Mouse (Mus musculus) effector memory CD4-positive, alpha-beta T cell, adult 7 months (primary cell): ENCODE results near the gene Eras. TPM values are rescaled to one million over a fixed set of nuclear protein-coding genes. Genes with fewer than 3 reads are reported as not detected.

Experiments used
- polyA plus RNA-seq: library from polyadenylated mRNA; unstranded; fragments of 100-300 nt; shearing (Covaris generic); gene quantifications from one replicate; pipeline ENCODE4 v1.2.1, GENCODE M21; 2017

Gene Eras
- not detected for polyA plus RNA-seq

DNA sequence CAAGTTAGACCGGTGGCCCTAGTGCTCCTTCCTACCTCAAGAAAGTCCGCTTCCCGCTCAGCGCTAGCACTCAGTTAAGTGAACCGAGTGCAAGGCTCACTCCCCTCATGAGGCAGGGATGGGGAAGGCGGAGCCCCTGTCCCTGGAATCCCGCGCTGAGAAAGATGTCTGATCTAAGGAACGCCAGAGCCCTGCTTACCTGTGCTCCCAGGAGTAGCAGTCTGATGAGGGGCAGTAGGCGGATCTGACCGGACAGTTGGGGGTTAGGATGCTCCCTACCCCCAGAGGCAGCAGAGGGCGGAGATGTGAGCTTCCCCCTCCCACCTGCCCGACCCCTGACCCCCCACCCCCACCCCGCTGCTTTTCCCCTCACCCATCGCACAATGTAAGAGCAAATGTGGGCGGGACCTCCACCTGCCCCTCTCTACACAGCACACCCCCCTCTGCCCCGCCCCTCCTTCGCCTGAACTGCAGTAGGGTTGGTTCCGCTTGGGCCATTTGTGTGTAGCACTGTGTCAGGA lies at the start of gene Eras:
Gene Eras (minus strand): TSS at position 338 of the 521 bp plus-strand sequence.

DNA sequence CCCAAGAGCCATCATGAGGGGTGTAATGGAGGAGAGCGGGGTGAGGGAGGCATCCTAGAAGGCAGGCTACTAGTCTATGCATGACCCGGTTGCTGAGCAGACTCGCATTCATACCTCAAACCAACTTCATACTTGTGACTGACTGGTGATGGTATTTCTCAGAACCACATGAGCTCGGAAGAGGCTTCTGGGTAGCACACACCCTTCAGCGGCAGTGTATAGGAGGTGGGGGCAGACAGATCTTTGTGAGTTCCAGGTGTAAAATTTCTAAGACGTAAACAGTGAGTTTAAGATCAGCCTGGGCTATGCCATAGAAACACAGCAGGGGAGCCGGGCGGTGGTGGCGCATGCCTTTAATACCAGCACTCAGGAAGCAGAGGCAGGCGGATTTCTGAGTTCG lies 49.5 kb upstream of the Eras start, which contains the start of gene Gata1:
Gene Gata1 (minus strand): TSS at position 180 of the 400 bp plus-strand sequence.

DNA sequence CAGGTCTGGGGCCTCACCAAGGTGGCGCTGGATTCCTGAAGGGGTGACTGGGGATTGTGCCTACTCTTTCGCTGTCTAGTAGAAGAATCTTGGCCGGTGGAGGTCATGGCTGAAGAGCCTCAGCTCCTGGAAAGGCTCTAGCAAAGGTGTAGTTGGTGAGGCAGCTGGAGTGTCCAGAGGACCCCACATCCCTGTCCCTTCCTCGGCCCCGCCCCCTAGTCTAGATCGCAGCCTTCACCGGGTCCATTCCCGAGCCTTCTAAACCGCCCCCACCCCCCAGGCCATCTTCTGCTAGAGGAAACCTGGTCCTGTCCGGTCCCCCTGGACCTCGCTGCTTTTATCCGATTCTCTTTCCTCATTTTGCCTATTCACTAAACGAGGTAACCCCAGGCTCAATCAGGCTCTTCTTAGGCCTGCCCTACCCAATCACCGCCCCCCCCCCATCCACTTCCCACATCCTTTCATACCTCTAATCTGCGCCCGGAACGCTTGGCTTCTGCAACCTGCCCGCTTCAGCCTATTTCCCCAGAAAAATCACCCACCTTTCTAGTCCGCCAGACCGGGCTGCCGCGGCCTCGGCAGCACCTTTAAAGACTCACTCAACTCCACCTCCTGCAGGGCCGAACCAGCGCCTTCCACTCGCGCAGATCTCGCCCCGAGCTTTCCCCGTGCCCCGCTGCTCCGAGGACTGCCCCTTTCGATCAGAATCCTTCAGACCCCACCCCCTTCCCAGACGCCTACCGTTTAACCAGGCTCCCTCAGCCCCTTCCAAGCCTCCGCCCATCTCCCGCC lies 18.9 kb upstream of the Eras start, which contains the start of gene Hdac6:
Gene Hdac6 (minus strand): TSS at position 782 of the 792 bp plus-strand sequence.

DNA sequence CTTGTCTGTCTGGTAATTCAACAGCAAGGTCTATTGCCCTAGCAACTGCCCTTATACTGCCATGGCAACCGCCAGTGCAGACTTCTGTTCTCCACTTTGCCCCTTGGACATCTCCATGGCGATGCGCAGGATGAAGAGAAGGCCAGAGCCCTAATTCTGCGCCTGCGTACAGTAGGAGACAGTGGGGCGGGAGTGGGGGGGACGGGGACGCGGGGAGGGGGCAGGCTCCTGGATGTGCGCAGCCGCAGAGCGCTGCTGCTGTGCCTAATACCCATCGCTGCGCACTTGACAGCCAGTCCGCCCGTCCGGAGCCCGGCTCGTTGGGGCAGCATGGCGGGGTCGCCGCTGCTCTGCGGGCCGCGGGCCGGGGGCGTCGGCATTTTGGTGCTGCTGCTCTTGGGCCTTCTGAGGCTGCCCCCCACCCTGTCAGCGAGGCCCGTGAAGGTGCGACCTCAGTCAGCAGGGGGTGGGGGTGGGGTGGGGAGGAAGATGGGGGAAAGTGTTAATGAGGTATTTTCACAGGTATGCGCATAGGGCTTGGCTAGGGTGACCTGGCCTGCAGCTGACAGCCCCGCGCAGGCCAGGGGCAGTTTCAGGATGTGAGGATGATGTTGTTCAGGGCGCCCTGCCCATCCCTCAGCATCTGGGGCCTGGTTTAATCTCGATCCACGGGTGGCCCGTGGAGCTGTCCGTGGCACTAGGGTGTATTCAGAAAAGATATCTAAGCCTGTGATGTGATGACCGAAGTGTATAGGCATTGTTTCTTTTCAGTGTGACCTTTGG lies 8.6 kb downstream of the Eras start, which contains the start of gene Pcsk1n:
Gene Pcsk1n (plus strand): TSS at position 222 of the 783 bp plus-strand sequence.

DNA sequence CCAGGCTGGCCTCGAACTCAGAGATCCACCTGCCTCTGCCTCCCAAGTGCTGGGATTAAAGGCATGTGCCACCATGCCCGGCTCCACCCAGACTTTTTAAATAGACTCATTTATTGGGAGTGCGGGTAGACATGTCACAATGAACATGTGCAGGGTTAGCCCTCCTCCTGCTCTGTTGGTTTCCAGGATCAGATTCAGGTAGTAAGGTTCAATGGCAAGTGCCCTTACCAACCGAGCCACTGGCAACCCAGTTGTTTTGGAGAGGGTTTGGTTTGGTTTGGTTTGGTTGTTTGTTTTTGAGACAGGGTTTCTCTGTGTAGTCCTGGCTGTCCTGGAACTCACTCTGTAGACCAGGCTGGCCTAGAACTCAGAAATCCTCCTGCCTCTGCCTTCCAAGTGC lies 19.2 kb downstream of the Eras start, which contains the start of gene Gm10490:
Gene Gm10490 (plus strand): TSS at position 301 of the 400 bp plus-strand sequence.

DNA sequence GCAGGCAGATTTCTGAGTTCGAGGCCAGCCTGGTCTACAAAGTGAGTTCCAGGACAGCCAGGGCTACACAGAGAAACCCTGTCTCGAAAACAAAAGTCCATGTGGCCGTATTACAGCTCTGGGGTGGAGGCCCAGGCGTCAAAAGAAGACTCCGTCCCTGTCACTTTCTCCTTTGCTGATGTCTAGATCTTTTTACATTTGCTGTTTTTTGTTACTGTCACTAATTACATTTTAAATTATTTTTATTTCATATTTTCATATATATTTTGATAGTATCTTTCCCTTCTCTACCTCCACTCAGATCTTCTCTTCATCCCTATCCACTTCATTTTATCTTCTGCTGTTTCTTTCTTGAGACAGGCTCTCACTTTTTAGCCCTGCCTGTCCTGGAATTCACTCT lies 20.7 kb downstream of the Eras start, which contains the start of gene Gm10491:
Gene Gm10491 (minus strand): TSS at position 101 of the 400 bp plus-strand sequence.

DNA sequence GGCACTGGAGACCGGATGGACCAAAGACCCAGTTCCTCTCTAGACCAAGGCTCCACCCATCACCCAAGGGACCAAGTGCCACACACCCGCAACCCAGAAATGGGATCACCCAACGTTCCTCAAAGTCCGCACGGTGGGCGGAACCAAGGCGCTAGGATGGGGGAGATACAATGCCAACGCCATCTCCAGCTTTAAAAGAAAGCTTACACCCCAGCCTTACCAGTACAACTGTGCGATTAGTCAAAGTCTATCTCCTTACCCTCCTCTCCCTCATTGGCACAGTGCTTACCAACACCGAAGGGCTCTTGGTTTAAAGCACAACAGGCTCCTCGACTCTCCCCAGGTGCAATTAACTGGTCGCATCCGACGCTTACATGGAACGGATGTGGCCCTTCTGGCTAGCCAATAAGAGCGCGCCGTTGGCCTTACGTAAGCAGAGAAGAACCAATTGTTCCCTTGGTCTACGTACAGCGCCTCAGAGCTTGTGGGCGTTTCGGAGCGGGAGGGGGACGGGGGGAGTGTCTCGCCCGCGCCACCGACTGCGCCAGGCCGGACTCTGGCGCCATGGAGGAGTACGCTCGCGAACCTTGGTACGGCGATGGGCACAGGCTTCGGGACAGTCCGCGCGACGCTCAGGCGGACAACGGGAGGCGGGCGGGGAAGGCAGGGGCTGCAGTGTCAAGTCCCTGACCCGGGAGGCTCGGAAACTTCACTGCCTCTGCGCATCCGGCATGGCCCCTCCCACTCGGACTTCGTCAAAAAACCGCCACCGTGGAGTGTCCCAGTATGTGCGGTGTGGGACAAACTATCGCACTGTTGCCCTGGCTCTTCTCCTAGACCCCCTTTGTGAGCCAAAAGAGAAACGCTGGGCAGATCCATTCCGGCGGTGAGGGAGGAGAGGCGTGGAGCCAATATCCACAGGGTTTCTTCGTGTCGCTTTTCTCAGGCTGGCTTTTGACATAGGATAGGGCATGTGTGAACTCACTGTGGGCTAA lies 29.2 kb downstream of the Eras start, which contains the start of the genes Pqbp1 and Timm17b:
Gene Pqbp1 (minus strand): TSS at position 390 of the 995 bp plus-strand sequence.
Gene Timm17b (plus strand): TSS at position 478 of the 995 bp plus-strand sequence.

DNA sequence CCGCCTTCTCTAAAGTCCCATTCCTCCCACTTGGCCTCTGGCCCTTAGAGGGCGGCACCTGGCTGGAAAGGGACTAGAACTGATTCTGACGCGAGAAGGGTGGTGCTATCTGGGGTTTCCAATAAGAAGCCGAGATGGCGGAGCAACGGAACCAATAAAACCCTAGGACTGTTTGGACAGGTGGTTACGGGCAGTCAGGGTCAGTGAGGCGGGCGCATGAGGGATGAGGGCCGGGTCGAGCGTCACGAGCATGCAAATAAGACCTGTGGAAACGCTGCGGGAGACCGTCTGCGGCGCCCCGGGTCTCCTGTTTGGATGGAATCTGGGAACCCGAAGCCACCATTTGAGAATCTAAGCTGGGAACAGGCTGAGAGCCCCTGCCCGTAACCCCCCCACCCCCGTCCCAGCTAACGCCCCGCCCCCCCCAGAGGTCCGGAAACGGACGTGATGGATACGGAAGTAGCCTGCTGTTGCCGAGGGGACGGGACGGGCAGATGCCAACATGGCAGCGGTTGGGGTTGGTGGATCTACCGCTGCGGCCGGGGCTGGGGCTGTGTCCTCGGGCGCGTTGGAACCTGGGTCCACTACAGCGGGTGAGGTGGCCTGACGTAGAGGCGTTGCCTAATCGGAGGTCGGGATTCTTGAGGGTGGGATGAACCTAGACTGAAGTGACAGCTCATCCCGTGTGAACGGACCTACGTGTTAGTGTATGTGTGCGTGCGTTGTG lies 44.4 kb downstream of the Eras start, which contains the start of gene Slc35a2:
Gene Slc35a2 (plus strand): TSS at position 188 of the 727 bp plus-strand sequence.

DNA sequence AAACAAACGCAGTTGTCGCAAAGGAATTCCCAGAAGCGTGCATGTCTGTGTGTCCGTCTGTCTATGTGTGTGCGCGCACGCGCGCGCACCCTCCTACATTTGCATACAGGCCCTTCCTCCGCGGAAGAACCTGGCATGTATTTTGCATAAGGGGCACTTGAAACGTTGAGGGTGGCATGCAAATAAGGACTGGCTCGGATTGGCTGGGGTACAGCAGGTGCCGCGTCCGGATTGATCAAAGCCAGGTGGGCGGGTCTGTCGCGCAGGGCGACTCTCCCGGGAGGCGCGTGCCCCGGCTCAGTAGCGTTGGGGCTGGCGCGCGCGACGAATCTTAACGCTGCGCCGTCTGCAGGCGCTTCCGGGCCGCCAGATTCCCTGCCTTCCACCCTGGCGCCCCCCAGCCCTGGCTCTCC lies 50.4 kb downstream of the Eras start, which contains the start of gene Pim2:
Gene Pim2 (plus strand): TSS at position 256 of the 413 bp plus-strand sequence.

Other genes with a start within 250 kb of the Eras start
- 0.35 TPM for gene Magix, start 247.4 kb downstream of the Eras start, polyA plus RNA-seq
- gene Gpkow, start 231.5 kb downstream of the Eras start, polyA plus RNA-seq: 78.2 TPM
- gene Wdr45, start 214.3 kb downstream of the Eras start, polyA plus RNA-seq: 93.4 TPM
- gene Gm45208, start 206.4 kb downstream of the Eras start, polyA plus RNA-seq: not detected
- 31.4 TPM for gene Praf2, start 200.2 kb downstream of the Eras start, polyA plus RNA-seq
- not detected for gene Ccdc120, start 177.7 kb downstream of the Eras start, polyA plus RNA-seq
- gene Tfe3, start 166.0 kb downstream of the Eras start, polyA plus RNA-seq: 85.1 TPM
- 124 TPM for gene Gripap1, start 138.8 kb downstream of the Eras start, polyA plus RNA-seq
- not detected for gene Kcnd1, start 106.3 kb downstream of the Eras start, polyA plus RNA-seq
- 202 TPM for gene Otud5, start 87.2 kb downstream of the Eras start, polyA plus RNA-seq
- 320 TPM for gene Pim2, start 50.3 kb downstream of the Eras start, polyA plus RNA-seq
- 52.3 TPM for gene Slc35a2, start 44.6 kb downstream of the Eras start, polyA plus RNA-seq
- 158 TPM for gene Pqbp1, start 29.3 kb downstream of the Eras start, polyA plus RNA-seq
- gene Timm17b, start 29.2 kb downstream of the Eras start, polyA plus RNA-seq: 93.8 TPM
- gene Gm10491, start 20.8 kb downstream of the Eras start, polyA plus RNA-seq: not detected
- gene Gm10490, start 19.1 kb downstream of the Eras start, polyA plus RNA-seq: not detected
- gene Pcsk1n, start 8.8 kb downstream of the Eras start, polyA plus RNA-seq: not detected
- gene Hdac6, start 19.3 kb upstream of the Eras start, polyA plus RNA-seq: 15.1 TPM
- not detected for gene Gata1, start 49.5 kb upstream of the Eras start, polyA plus RNA-seq
- gene Glod5, start 89.9 kb upstream of the Eras start, polyA plus RNA-seq: not detected
- 28.2 TPM for gene Suv39h1, start 146.2 kb upstream of the Eras start, polyA plus RNA-seq
- gene Was, start 161.9 kb upstream of the Eras start, polyA plus RNA-seq: 33.1 TPM
- 23.0 TPM for gene Wdr13, start 204.3 kb upstream of the Eras start, polyA plus RNA-seq
- 857 TPM for gene Rbm3, start 217.3 kb upstream of the Eras start, polyA plus RNA-seq
- 30.2 TPM for gene Tbc1d25, start 247.6 kb upstream of the Eras start, polyA plus RNA-seq